Mouse (Mus musculus) urinary bladder, adult 2 months (tissue): ENCODE data around the gene C1qc. TPM values are rescaled to one million over a fixed set of nuclear protein-coding genes. Genes with fewer than 3 reads are reported as not detected.

ENCODE experiments used
- DNase-seq: peaks from one replicate; pipeline ENCODE4 v3.0.0; 2022; ENCODE audit warnings: low spot score
- polyA plus RNA-seq: library from polyadenylated mRNA; depleted of rRNA; stranded (reverse); fragments of >200 nt; gene quantifications from 2 replicates; pipeline ENCODE4 v1.2.3, GENCODE M21; 2012

C1qc gene
- polyA plus RNA-seq, 1 experiment = 117 TPM

GRCm38 (mm10) chr4:136895861-136896260 lies 3.0 kb upstream of the C1qc start:
- no peak for DNase-seq

- DNase-seq = no peak
Measured at GRCm38 (mm10) chr4:136894821-136895220, 2.0 kb upstream of the C1qc start.

DNA sequence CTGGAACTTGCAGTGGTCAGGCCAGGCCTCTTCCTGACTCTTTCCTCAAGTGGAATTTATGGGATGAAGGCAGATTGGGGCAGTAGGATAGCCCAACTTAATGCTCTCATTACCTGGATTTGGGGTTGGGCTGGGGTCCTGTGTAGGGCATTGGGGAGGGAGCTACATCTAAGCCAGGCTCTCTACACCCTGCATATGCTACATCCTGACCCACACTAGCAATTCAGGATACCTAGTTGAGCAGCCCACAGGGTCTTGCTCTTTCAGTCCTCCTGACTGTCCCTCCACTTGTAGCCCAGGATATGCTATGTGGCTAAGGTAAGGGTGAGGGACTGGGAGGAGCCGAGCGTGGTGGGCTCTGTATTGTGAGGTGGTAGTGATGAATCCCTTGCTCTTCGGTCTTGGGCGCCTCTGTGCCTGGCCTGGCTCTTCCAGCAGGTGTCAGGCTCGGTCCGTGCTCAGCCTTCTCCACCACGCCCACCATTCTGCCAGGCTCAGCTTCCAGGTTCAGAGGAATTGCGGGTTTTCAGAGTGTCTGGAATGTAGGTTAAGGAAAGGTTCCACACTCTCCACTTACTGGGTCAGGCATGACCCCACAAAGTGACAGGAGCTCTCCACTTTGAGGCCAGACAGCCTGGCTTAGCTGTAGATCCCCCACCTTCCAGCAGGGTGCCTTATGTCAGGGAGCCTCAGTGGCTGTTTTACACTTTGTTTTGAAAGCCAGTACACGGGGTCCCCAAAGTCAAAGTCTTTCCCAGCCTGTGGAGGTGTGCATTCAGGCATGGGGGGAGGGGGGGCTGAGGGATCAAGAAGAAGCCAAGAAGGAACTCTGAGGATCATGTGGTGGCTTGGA lies 1.1 kb upstream of the C1qc start:
- no peak for DNase-seq

DNA sequence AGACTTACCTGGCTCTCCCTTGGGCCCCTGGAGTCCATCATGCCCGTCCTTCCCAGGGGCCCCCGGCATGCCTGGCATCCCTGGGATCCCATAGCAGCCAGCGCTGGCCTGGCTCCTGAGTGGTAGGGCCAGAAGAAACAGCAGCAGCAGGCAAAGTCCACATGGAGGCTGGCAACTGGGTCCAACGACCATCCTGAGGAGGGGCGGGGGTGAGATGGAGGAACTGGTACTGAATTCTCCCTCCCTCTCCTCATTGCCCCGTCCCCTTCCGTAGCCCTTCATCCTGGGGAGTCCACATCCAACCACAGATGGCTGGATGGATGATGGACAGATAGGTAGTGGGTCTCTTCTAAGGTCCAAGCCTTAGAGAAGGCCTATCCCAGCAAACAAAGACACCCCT lies 494 bp downstream of the C1qc start:
- no peak for DNase-seq

- no peak for DNase-seq
Measured at GRCm38 (mm10) chr4:136891115-136891514, 1.8 kb downstream of the C1qc start.

DNA sequence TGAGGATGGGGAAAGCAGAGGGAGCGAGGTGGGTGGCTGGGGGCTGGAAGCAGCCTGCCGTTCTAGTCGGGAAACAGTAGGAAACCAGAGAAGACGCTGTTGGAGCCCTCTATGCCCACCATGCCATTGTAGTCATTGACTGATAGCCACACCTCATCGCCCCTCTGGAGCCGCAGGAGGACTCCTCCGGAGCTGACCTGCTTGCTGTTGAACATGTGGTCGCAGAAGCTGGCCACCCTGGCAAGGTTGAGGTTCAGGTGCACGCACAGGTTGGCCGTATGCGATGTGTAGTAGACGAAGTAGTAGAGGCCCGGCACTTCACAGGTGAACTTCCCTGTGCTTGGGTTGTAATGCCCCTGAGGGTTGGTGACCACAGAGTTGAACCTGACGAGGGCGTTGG lies 2.9 kb downstream of the C1qc start:
- no peak for DNase-seq

GRCm38 (mm10) chr4:136887714-136888113 lies 5.2 kb downstream of the C1qc start:
- DNase-seq = no peak

DNA sequence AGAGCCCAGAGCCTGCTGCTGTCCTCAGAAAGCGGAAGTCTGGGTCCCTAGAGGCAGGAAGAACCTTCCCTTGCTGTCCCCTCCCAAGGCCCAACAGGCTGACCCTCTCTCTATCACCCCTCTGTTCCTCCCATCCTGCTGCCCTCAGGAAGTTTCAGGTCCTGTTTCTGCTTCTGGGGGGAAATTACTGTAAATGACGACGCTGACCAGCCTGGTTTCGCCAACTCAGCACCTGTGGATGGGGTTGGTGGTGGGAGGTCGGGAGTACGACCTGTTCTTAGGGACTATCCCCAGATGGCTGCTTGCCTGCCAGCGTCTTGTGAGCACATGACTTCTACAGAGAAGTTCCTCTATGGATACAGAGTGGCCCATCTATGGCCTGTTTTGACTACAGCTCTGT lies 6.8 kb downstream of the C1qc start, which contains the start of gene C1qb:
TSS of gene C1qb (minus strand) at position 87 of the 400 bp plus-strand sequence.
- DNase-seq = no peak

DNA sequence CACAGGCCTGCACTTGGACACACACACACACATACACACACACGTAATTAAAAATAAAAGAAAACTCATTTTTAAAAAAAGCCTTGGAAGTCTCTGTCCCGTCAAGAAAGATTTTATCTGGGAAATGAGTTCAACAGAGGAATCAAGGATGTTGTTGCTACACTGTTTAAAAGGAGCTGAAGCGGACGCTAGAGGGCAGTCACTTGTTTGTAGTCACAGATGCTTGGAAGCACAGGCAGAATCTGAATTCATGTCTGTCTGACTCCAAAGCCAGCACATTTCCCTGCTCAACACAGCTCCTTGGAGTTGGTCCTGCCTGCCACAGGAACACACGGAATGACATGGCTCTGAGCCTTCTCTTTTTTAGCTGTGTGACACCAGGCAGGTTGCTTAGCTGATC lies 14.3 kb downstream of the C1qc start:
- DNase-seq = no peak

GRCm38 (mm10) chr4:136878171-136878570 lies 14.7 kb downstream of the C1qc start:
- no peak for DNase-seq

- peak; percentile 33 for DNase-seq
Measured at GRCm38 (mm10) chr4:136876971-136877370, 15.9 kb downstream of the C1qc start.

GRCm38 (mm10) chr4:136875012-136875411 lies 17.9 kb downstream of the C1qc start:
- DNase-seq = no peak

DNA sequence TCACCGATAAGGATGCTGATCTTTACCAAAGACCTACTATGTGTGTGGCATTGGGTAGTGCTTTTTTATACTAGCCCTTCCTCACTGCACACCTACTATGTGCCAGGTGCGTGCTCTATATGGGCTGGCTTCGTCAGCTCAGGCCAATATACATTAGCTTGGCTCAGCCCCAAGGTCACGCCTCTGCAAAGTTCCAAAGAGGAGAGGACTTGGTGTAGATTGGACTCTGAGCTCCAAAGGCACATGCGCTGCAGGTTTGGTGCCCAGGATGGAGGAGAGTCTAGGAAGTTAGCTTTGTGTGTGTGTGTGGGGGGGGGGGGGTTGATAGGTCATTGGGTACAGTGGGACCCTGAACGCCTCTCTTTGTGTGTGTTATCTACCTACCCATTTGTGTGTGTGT lies 24.5 kb downstream of the C1qc start:
- no peak for DNase-seq

DNA sequence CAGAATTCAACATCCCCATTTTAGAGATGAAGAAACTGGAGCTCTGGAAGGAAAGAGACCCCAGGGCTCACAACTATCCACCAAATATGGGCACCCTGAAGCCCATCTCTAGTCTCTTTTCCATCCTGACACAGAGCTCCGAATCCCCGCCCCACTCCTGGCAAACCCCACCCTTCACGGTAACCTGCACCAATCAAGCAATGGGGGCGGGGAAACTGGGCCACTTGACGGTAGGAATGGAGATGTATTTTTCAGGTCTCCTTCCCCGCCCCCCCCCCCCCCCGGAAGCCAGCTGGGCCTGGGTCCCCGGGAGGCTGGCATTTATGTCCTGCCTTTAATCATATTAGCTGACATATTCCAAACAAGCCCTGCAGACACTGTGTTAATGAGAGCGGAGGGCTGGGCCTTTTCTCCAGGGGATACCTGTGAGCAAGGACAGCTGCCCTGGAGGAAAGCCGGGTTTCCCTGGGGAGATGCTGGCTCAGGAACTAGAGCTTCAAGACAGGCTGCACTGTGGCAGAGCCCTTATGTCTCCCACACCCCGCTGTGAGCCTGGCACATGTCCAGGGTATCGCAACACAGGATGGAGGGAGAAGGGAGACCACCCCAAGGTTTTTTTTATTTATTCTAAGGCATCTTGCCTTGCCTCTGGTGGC lies 25.0 kb downstream of the C1qc start:
- no peak for DNase-seq

DNA sequence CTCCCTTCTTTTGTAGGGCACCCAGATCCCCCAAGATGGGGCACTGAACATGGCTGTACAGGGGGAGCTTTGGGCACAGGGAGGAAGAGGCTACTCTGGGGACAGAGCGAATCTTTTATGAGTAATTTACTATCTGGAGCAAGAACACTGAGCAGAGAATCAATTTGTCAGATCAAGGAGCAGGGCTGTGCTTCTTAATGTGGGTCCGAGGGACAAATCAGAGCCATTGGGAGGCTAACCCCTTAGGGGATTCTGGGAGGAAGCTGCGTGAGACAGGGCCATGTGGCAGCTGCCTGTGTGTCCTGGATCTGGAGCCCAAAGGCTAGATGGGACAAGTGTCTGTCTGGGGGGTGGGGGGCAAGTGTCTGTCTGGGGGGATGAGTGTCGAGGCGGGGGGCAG lies 27.3 kb downstream of the C1qc start:
- no peak for DNase-seq

- no peak for DNase-seq
Measured at GRCm38 (mm10) chr4:136864751-136865470, 28.0 kb downstream of the C1qc start.

GRCm38 (mm10) chr4:136863517-136863916 lies 29.3 kb downstream of the C1qc start:
- DNase-seq = no peak

GRCm38 (mm10) chr4:136862411-136862810 lies 30.5 kb downstream of the C1qc start:
- no peak for DNase-seq

DNA sequence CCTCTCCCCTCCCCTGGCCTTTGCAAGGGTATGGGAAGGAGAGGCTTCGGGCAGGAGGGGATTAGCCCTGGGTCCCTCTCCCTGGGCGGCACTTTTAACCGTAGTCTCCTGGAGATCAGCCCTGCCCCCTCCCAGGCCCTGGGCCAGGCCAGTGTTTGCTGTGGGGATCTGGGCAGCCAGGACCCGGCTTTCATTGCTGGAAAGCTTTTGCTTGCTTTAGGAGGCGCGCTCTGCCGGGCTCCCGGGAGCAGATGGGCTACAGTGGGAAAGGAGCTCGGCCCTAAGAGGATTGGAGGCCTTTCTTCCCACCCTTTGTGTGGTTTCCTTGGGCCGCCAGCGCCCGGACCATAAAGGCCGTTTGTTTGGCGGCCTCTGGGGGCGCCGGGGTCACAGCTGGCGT lies 31.1 kb downstream of the C1qc start:
- no peak for DNase-seq

DNA sequence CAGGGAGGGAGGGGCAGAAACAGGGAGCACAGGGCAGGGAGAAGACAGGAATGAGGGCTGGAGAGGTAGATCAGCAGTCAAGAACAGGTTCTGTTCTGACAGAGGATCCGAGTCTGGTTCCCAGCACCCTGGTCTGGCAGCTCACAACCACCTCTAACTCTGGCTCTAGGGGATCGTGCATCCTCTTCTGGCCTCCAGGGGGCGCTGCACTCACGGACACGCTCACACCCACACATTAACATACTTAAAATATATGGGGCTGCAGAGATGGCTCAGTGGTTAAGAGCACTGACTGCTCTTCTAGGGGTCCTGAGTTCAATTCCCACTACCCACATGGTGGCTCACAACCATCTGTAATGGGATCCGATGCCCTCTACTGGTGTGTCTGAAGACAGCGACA lies 32.8 kb downstream of the C1qc start:
- no peak for DNase-seq

GRCm38 (mm10) chr4:136855081-136855480 lies 37.8 kb downstream of the C1qc start:
- DNase-seq = no peak

- no peak for DNase-seq
Measured at GRCm38 (mm10) chr4:136852989-136853388, 39.9 kb downstream of the C1qc start.

DNA sequence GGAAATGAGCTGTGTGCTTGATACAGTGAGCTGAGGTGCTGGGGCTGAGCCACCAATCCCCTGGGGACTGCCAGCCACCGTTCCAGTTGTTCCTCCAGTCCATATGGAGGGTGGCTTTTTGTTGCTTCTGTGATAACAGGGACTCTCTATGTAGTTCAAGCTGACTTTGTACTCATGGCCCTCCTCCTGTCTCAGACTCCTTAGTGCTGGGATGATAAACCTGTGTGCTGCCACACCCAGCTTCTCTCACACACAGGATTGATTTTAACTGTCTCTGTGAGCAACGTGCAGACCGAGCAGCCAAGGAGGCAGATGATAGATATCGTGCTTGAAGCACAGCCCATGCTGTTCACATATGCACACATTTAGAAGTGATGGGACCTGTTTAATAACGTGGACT lies 40.7 kb downstream of the C1qc start:
- DNase-seq = no peak
